Mouse (Mus musculus) ovary, postnatal 36 days (tissue): Measurements from ENCODE around the gene Inpp4b.
"Not testable (repeated sequence)": the region's sequence is repeated elsewhere in the genome, so short reads cannot be mapped to it uniquely, and the experiment has no call there.

Experiments
- DNase-seq: peaks from one replicate; pipeline ENCODE4 v3.0.0; 2022; ENCODE audit warnings: low spot score, mixed read lengths

Inpp4b gene

GRCm38 (mm10) chr8:81780166-81780565 is 437.8 kb downstream of the Inpp4b start:
- DNase-seq, result no peak

DNA sequence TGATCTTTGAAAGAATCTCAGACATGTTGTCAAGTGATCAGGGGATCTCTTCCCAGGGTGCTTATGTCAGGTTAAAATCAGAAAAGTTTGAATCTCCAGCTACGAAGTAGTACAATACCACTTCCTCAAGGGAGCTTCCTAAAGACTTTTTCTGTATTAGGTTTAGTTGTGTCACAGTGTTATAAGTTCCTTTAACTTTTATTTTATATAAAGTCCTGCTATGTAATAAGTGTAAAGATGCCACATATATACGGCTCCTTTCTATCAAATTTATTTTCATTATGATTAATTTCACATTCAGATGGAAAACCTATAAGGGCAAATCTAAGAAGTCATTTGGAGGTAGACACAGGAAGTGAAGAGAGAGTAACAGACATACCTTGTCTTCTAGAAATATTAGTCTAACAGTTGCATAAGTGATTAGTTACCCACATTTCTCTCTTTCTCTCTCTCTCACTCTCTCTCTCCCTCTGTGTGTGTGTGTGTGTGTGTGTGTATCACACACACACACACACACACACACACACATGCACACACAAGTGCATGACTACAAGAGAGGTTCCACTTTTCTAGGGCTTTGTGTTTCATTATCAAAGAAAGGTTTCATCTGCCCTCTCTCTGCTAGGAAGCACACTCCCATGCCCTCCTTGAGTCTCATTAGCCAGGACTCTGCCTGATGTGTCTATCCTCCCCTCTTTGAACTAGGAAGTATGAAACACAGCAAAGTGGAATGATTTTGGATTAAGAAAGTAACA is 438.7 kb downstream of the Inpp4b start:
- no peak for DNase-seq

GRCm38 (mm10) chr8:81782781-81783180 is 440.4 kb downstream of the Inpp4b start:
- DNase-seq, result no peak

GRCm38 (mm10) chr8:81784775-81785174 is 442.4 kb downstream of the Inpp4b start:
- no peak for DNase-seq

- DNase-seq, result no peak
These were observed 446.1 kb downstream of the Inpp4b start for GRCm38 (mm10) chr8:81788498-81788897.

DNA sequence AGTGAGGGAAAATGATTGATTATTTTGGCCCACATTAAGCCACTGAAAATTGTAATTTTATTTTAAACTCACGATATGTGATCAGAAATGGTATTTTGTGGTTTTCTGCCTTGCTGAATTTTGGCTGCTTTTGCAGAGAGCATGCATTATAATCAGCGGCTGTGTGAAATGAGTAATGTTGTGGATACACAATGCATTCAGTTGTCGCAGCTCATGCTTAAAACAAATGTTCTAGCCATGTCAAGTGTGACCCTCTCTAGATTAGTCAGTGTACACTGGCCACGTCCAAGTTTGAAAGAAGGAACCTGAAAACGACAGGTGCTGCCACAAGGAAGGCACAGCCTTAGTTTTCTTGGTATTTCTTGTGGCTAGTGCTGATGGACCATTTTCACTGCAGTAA is 450.3 kb downstream of the Inpp4b start:
- DNase-seq, result no peak

GRCm38 (mm10) chr8:81798501-81798900 is 456.1 kb downstream of the Inpp4b start:
- no peak for DNase-seq

- DNase-seq, result no peak
These were observed 458.4 kb downstream of the Inpp4b start for GRCm38 (mm10) chr8:81800792-81801191.

DNA sequence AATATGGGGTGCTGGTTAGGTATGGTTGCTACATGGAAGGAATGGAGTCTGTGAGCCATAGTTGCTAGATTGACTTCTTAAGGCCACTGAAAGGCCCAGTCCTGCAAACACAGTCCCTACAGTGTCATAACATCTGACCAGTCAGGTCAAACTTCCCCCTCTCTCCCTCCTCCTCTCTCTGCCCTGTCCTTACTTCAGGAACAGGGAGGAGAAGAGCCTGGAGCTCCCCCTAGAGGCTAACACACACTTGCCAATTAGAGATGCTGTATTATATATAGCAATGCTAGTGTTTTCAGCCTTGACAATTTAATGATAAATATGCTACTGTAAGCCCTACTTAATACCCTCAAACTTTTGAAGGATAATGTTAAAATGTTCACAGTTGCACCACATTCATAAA is 464.4 kb downstream of the Inpp4b start:
- peak; percentile 4 for DNase-seq

DNA sequence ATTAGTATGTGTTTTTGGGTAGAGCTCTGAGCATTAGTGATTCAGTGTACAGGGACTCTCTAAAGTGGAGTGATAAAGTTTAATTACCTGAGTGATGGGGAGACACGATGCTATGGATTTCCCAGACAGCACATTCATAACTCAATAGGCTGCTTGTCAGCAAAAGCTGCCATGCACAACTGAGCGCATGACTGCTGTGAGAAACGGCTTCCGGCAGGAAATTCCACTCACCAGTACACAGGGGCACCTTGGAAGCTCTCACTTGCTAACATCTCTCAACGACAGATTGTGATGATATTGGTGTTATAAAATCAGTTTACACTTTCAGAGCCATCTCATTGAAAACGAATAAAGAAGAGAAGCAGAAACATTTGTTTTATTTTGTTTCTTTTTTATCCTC is 465.2 kb downstream of the Inpp4b start:
- DNase-seq, result no peak

DNA sequence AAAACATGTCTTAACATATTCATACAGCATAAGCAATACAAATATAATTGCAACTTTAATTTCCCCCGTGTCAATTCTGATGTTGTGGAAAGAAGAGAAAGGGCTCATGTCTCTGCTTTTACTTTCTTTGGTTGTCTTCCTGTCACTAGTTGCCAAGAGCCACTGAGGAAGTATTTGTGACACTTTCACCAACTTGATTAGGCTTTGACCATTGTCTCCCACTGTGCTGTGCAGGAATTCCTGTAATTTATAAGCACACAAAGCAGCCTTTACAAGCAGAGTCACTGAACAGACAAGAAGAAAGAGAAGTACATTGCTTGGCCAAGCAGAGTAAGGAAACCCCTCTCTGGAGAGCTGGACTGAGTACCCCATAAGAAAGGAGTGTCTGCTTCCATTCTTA is 466.1 kb downstream of the Inpp4b start:
- no peak for DNase-seq

- not testable (repeated sequence) for DNase-seq
These were observed 467.1 kb downstream of the Inpp4b start for GRCm38 (mm10) chr8:81809414-81809813.

- DNase-seq, result no peak
These were observed 469.8 kb downstream of the Inpp4b start for GRCm38 (mm10) chr8:81812051-81812751.

DNA sequence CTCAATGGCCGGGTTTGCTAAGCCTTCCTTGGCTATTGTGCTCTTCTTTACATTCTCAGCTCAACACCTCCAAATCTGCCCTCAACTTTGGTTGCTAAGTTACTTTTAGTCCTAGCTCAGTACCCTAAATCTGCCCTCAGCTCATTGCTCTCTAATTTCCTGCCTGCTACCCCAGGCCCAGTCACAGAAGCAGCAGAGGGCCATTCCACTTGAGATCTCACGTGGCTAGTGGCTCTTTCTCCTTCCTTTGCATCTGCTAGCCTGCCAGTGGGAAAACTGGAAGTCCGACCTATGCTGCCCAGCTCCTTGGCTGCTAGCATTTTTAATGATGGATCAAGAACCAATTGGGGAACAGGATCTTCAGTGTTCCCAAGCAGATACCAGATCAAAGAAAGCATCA is 472.4 kb downstream of the Inpp4b start:
- no peak for DNase-seq

- no peak for DNase-seq
These were observed 473.2 kb downstream of the Inpp4b start for GRCm38 (mm10) chr8:81815551-81815950.

DNA sequence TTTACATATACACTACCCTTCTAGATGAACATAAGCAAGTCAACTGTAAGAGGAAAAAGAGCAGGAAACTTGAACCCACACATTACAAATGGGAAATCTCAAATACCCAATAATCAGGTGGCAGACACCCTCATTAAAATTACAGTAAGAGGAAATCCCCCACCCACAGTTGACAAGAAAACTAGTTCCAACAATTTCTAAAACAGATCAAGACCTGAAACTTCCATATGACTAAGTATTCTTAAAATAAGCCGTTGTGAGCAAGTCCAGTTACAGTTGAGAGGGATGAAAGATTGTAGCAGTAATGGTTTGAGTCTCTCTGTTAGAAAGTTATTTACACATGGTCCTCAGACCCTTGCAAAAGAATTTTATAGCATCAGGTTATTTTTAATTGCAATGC is 480.8 kb downstream of the Inpp4b start:
- DNase-seq, result no peak

- DNase-seq, result no peak
These were observed 482.6 kb downstream of the Inpp4b start for GRCm38 (mm10) chr8:81824975-81825374.

DNA sequence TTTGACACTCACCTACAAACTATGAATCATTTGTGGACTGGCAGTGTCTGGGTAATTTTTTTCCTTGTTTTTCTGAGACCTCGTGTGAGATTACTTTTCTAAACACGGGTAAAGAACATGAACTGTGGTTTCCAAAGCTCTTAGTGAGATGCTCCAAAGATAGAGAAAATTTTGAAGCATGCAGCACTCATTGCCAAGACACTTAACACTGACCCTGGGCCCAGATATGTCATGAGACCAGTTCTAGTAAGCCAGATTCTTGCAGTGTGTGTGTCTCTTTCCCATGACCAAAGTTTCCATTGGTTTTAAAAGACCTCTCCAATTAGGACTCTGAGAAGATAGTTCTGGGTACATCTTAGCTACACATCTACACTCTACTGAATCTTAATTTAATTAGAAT is 484.1 kb downstream of the Inpp4b start:
- no peak for DNase-seq

GRCm38 (mm10) chr8:81827306-81827913 is 485.1 kb downstream of the Inpp4b start:
- no peak for DNase-seq

DNA sequence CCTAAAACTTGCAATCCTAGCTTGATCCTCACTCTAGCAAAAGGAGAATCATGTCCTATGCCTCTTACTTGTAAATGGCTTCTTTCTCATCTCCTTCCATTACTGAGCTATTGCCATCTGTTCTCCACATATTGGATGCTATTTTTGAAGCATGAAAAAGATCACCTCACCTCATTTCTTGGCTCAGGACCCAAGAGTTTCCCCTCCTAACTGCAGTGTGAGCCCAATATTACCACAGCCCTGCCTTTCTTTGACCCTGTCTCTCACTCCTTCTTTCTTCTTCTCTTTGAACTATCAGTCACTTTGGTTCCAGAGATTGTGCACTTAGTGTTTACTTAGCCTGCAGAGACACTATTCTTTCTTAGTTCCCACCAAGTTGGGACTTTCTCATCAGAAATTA is 489.1 kb downstream of the Inpp4b start:
- no peak for DNase-seq

- DNase-seq, result no peak
These were observed 491.5 kb downstream of the Inpp4b start for GRCm38 (mm10) chr8:81833852-81834251.

DNA sequence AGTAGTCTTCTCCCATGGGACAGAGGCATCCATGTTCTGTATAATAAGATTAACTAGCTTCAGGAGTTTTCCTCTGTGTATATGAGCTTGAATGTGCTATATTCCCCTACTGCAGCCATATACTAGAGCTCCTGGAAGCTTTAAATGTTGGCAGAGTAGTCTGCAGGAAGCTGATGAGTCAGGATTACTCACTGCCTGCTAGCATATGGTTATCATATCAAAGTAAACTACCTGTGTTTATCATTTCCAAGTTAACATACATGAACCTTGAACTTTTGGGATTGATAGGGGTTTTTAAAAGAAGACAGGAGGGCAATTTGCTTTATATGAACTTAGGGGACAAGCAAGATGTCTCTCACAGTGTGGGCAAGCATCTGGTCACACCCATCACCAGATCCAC is 498.2 kb downstream of the Inpp4b start:
- no peak for DNase-seq
